Mouse (Mus musculus) embryonic facial prominence, embryonic 15.5 days (tissue): Measurements from ENCODE around the gene Diaph3. TPM values are rescaled to one million over a fixed set of nuclear protein-coding genes. Genes with fewer than 3 reads are reported as not detected.

Experiments used
- ATAC-seq: fragments of 200-750 bp; cut with Nextera tagmentation; 2 replicates; pipeline ENCODE4 v1.8.0; 2017; ENCODE audit warnings: low read depth, moderate TSS enrichment; ENCODE audit not compliant: insufficient number of reproducible peaks, low FRiP score, low TSS enrichment
- H3K27ac ChIP-seq: fragments of 300-500 bp; sonication (generic); replicated peaks from 2 replicates; pipeline ENCODE4 v1.5.1; 2015; ENCODE audit warnings: mild to moderate bottlenecking, inconsistent platforms
- H3K27me3 ChIP-seq: fragments of 300-500 bp; sonication (generic); 2 replicates; pipeline ENCODE4 v1.6.1; 2015; ENCODE audit warnings: inconsistent platforms
- H3K36me3 ChIP-seq: fragments of 300-500 bp; sonication (generic); 2 replicates; pipeline ENCODE4 v1.6.1; 2015; ENCODE audit warnings: mild to moderate bottlenecking, inconsistent platforms
- H3K4me1 ChIP-seq: fragments of 300-500 bp; sonication (generic); 2 replicates; pipeline ENCODE4 v1.6.1; 2015; ENCODE audit warnings: inconsistent platforms
- H3K4me2 ChIP-seq: fragments of 300-500 bp; sonication (generic); replicated peaks from 2 replicates; pipeline ENCODE4 v1.6.1; 2015; ENCODE audit warnings: mild to moderate bottlenecking, inconsistent platforms
- H3K4me3 ChIP-seq: fragments of 300-500 bp; sonication (generic); replicated peaks from 2 replicates; pipeline ENCODE4 v1.5.1; 2015; ENCODE audit warnings: mild to moderate bottlenecking, inconsistent platforms
- H3K9ac ChIP-seq: fragments of 300-500 bp; sonication (generic); 2 replicates; pipeline ENCODE4 v1.6.1; 2015; ENCODE audit warnings: inconsistent platforms
- H3K9me3 ChIP-seq: fragments of 300-500 bp; sonication (generic); replicated peaks from 2 replicates; pipeline ENCODE4 v1.6.1; 2016; ENCODE audit warnings: inconsistent platforms
- WGBS: fragments of 180-500 bp; shearing (Covaris S2); methylation state at CpG from one replicate; pipeline ENCODE4 v1.1.7; 2015; 5-methylcytosine and 5-hydroxymethylcytosine counted together
- microRNA-seq: library from miRNA; unstranded; fragments of <30 nt; microRNA quantifications from one replicate; pipeline ENCODE4, GENCODE M21; 2016; ENCODE audit warnings: borderline number of aligned reads
- polyA plus RNA-seq: library from polyadenylated mRNA; unstranded; fragments of >200 nt; fragmentation: Nextera tagmentation; extraction: Ambion mirVana; gene quantifications from 2 replicates; pipeline ENCODE4 v1.2.1, GENCODE M21; 2015

The Diaph3 gene
- polyA plus RNA-seq, 1 experiment from 2014 or later = 10.0 TPM

DNA sequence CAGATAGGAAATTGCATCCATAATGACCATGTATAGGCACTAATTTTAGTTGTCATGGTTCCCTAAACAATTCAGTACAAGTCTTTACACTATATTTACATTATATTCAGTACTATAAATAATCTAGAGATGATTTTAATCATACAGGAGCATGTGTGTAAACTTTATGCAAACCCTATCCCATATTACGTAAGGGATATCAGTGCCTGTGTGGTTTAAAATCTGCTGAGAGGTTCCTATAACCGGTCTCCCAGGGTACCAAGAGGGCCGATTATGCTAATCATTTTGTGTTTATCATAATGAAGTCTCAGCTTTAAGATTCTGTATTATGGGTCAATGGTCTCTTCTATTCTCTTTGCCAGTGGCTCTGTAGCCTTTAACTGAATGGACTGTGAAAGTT, 499.2 kb downstream of the Diaph3 start:
- 89% methylated on average over 3 of the region's 3 CpGs for WGBS
- no peaks in the 10 kb centered on the region for H3K4me1 ChIP-seq
- no peak for ATAC-seq

DNA sequence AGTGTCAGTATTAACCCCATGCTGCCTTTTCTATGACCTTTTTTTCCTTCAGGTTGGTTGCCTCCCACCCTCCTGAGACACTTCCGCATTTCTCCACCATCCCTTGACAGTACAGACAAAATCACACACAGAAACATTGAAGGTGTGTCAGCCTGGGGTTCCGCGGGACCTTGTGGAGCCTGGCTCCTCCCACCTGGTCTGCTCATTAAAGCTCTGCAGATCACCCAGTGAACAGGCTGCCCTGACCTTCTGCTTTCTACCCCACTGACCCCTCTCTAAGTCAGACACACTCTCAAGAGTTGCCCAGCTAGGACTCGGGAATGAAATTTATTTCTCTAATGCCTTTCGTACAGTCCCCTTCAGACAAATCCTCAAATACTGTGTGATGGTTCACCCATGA, 500.9 kb downstream of the Diaph3 start:
- Histone ChIP-seq H3K27me3 (no peaks in the 10 kb centered on the region), H3K27ac (no peak overlapping the region), H3K4me1 (no peaks in the 10 kb centered on the region), H3K4me2 (no peak overlapping the region), H3K4me3 (no peak overlapping the region), H3K9ac (no peak overlapping the region), H3K36me3 (no peaks in the 10 kb centered on the region), H3K9me3 (no peaks in the 10 kb centered on the region)
- ATAC-seq = no peak
- 67% methylated on average over 5 of the region's 5 CpGs for whole genome bisulfite sequencing

More for the DNA sequence above, 499.2 kb downstream of the Diaph3 start:
- Histone ChIP-seq H3K27ac (no peak overlapping the region), H3K4me2 (no peak overlapping the region), H3K9me3 (no peaks in the 10 kb centered on the region), H3K4me3 (no peak overlapping the region), H3K27me3 (no peaks in the 10 kb centered on the region), H3K36me3 (no peaks in the 10 kb centered on the region), H3K9ac (no peak overlapping the region)

DNA sequence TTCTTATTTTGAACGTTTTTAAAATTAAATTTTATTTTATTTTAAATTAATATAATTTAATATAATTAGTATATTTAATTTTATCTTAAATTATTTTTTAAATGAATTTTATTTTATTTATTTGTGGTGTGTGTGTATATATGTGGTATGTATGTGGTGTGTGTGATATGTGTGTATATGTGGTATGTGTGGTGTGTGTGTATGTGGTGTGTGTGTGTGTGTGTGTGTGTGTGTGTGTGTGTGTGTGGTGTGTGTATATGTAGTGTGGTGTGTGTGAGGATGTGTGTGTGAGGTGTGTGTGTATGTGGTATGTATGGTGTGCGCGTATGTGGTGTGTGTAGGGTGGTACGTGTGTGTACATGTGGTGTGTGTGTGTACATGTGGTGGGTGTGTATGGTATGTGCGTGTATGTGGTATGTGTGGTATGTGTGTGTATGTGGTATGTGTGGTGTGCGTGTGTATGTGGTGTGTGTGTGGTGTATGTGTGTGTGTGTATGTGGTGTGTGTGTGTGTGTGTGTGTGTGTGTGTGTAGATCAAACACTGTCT, 505.4 kb downstream of the Diaph3 start:
- Histone ChIP-seq H3K9me3 (no peaks in the 10 kb centered on the region), H3K4me2 (no peak overlapping the region), H3K27me3 (no peaks in the 10 kb centered on the region), H3K36me3 (no peaks in the 10 kb centered on the region), H3K4me1 (no peaks in the 10 kb centered on the region), H3K27ac (no peak overlapping the region), H3K9ac (no peak overlapping the region), H3K4me3 (no peak overlapping the region)
- no peak for ATAC-seq
- 26% methylated on average over 6 of the region's 6 CpGs for WGBS

DNA sequence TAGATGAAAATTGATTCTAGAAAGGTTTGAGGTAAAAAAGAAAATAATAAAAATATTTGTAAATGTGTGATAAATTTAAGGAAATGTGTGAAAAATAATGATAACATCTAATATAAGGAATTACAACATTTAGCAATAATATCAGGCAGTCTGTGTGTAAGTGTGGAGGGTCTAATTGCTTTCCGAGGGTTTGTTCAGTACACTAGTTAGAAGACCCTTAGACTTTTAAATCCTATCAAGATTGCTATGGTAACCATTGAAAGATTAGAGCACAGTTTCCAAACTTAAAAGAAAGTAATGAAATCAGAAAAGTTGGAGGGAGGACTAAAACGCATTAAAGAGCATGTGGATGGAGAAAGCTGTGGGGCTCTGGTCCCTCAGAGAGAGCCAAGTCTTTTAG, 506.0 kb downstream of the Diaph3 start:
- Histone ChIP-seq H3K36me3 (no peaks in the 10 kb centered on the region), H3K27me3 (no peaks in the 10 kb centered on the region), H3K9me3 (no peaks in the 10 kb centered on the region), H3K9ac (no peak overlapping the region), H3K4me2 (no peak overlapping the region), H3K4me3 (no peak overlapping the region), H3K4me1 (no peaks in the 10 kb centered on the region), H3K27ac (no peak overlapping the region)
- WGBS = 65% methylated on average over 2 of the region's 2 CpGs
- no peak for ATAC-seq

DNA sequence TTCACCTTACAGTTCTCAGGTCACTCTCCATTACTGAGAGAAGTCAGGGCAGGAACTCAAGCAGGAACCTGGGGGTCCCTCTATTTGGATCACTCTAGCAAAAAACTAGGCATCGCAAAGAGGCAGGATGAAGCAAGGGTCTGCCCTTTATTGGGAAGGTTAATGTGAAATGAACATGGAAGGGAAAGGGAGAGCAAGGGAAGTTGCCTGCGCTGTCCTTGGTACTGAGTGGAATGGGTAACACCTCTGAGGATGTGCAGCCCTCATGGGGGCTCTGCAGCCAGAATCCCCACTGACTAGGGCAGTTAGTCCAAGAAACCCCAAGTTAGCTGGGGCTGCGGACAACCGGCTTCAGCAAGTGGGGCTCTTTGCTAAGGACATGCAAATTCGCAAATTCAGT, 507.2 kb downstream of the Diaph3 start:
- Histone ChIP-seq H3K4me1 (no peaks in the 10 kb centered on the region), H3K36me3 (no peaks in the 10 kb centered on the region), H3K4me3 (no peak overlapping the region), H3K27me3 (no peaks in the 10 kb centered on the region), H3K27ac (no peak overlapping the region), H3K4me2 (no peak overlapping the region), H3K9ac (no peak overlapping the region), H3K9me3 (no peaks in the 10 kb centered on the region)
- 50% methylated on average over 5 of the region's 5 CpGs for WGBS
- ATAC-seq = no peak

DNA sequence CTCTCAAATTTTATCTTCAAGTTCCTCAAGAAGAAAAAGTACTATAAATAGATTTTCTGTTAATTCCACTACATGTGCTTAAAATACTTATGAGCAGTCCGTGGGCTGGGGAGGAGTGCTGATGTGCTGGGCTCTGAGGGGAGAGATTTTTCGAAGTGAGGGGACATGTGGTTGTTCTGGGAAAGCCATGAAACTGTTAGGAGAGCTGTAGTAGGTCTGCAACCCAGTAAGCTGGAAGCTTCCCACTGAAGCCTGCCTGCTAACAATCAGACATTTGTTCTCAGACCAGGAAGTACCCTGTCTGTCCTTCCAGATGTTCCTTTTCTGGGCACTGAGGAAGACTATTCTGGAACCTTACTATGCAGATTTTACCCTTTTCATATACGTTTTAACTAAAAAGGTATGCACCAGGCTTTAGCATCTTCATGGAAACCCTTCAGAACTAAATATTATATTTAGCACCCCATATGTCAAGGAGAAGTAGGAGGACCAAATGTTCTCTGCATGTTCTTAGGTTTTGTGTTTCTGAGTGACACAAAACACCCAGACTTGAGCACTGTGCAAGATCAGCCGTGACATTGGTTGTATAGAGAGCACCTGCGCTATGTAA, 516.1 kb downstream of the Diaph3 start:
- Histone ChIP-seq H3K4me2 (no peak overlapping the region), H3K9ac (no peak overlapping the region), H3K9me3 (no peaks in the 10 kb centered on the region), H3K4me3 (no peak overlapping the region), H3K27ac (no peak overlapping the region), H3K36me3 (no peaks in the 10 kb centered on the region), H3K27me3 (no peaks in the 10 kb centered on the region), H3K4me1 (no peaks in the 10 kb centered on the region)
- no peak for ATAC-seq
- WGBS = 80% methylated on average over 5 of the region's 5 CpGs

DNA sequence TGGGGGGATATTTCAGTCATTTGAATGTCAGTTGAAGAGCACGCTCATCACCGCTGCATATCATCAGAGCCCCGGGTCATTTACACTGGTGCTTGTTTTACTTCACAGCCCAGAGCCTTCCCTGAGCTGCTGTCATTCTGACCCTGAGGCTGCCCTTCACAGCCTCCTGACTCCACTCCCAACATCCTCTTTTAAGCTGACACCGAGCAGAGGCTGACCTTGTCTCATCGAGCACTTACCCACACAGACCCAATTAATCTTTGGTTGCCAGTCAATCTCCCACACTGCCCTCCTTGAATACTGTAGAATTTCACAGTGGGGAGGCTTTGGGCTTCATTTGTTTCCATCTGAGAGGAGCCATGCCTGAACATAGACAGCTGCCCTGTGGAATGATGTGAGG, 521.4 kb downstream of the Diaph3 start:
- Histone ChIP-seq H3K27me3 (no peaks in the 10 kb centered on the region), H3K27ac (no peak overlapping the region), H3K4me1 (no peaks in the 10 kb centered on the region), H3K4me3 (no peak overlapping the region), H3K9ac (no peak overlapping the region), H3K9me3 (no peaks in the 10 kb centered on the region), H3K36me3 (no peaks in the 10 kb centered on the region), H3K4me2 (no peak overlapping the region)
- no peak; the same call in 1 of the 2 replicates for ATAC-seq
- 68% methylated on average over 5 of the region's 5 CpGs for WGBS

Small RNA genes within 50 kb of the gene (microRNA-seq; reads per million reads assigned to microRNA genes)
- gene Gm23438 = not detected
